Mouse (Mus musculus): Measurements from ENCODE around the gene Nbeal2.

Gene Nbeal2

DNA sequence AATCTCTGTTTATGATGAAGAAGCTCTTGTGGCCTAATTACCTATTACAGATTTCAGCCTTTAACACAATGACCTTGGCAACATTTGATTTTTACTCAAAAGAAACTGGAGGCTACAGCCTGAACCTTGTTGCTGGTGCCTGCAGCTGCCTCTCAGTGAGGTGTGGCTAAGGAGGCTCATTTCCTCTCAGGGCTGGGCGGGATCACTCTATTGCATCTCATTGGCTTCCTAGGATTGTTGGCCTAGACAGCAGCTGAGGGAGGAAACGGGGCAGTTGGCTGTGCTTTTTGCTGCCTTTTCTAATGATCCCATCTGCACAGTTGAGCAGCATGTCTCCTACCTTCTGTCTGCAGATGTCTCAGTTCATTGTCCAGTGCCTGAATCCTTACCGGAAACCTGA is 36.9 kb downstream of the Nbeal2 start:
- peak; percentile 27 to 53 for DNase-seq (ENCODE audit: low spot score in 2 of 2)

- no peak for DNase-seq (ENCODE audit: low spot score in 2 of 2)
Measured at GRCm38 (mm10) chr9:110611471-110611870, 42.5 kb downstream of the Nbeal2 start.

DNA sequence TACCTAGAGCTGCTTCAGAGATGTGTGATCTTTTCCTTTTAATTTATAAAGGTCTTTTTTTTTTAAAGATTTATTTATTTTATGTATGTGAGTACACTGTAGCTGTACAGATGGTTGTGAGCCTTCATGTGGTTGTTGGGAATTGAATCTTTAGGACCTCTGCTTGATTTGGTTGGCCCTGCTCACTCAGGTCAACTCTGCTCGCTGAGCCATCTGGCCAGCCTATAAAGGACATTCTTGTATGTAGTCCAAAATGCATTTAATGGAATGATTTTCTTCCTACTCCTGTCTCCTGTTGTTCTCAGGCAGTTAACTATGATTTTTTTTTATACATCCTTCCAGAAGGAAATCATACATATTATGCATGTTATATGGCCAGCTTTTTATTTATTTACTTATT is 70.4 kb downstream of the Nbeal2 start:
- DNase-seq (ENCODE audit: low spot score in 2 of 2) = no peak

DNA sequence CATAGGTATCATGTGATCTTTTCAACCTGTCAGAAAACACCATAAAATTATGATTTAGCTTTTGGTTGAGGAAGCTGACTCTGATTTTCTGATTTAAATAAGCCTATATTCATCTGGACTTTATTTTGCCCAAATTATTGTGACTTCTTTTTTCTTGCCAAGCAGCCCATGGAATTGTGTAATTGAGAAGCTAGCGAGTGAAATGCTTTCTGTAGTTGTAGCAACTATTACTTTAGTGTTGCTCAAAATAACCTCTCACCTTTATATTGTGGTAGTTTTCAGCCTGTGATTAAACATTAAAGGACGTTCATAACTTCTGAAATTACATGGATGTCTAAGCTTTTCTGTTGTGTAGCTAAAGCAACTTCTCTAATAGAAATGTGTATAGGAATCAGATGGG is 71.8 kb downstream of the Nbeal2 start:
- no peak for DNase-seq (ENCODE audit: low spot score in 2 of 2)

All from heart, adult 9 months (tissue).